In the genomic region with DNA sequence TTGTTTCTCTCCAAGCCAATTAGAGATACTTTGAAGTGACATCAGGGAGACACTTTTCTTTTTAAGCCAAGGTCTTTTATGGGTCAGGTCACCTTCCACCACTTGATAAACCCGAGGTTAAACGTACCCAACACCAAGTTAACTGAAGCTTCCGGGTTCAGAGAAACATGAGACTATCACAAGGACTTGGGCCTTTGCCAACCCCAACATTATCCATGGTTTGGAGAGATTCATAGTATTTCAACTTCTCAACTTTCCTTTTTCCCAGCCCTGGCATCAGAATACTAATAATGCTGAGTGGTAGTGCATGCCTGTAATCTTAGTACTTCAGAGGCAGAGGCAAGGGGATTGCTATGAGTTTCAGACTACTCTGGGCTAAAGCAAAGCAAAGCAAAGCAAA, we compare ENCODE assay signal across 24 mouse cellular contexts. TPM values are rescaled to one million over a fixed set of nuclear protein-coding genes. Genes with fewer than 3 reads are reported as not detected.
DNase-seq lines count a peak whose midpoint lies in the region; ATAC-seq and TF ChIP-seq lines count a peak whose summit lies in the region.
"Had no signal": no experiment of that assay in that cellular context is flagged by ENCODE, and none has a peak within 500 bp of the region (broad histone marks: within the 10 kb centered on the region; RNA-seq: fewer than 3 reads in every experiment).

No protein-coding gene starts in this region.

- no peaks in the 10 kb centered on the region for H3K27me3 ChIP-seq in hindbrain, postnatal 0 days (ENCODE audit: insufficient read depth, low read length)
- H3K27me3 ChIP-seq in hindbrain, embryonic 16.5 days (replicated peaks; ENCODE audit: control insufficient read depth, insufficient read depth, low read length), result no peaks in the 10 kb centered on the region
- H3K27me3 ChIP-seq in kidney, adult 2 months (replicated peaks; ENCODE audit: control insufficient read depth, insufficient read depth, low read length), result no peaks in the 10 kb centered on the region
- H3K27me3 ChIP-seq: forebrain, embryonic 13.5 days; hindbrain, embryonic 12.5 days; limb, embryonic 15.5 days; liver, embryonic 13.5 days; lung, embryonic 15.5 days; midbrain, embryonic 15.5 days; neural tube, embryonic 15.5 days had no signal

- no peak overlapping the region for H3K4me3 ChIP-seq in hindbrain, postnatal 0 days (ENCODE audit: low read length)
- H3K4me3 ChIP-seq in hindbrain, embryonic 16.5 days (ENCODE audit: low read length), result no peak overlapping the region
- H3K4me3 ChIP-seq in kidney, adult 2 months (ENCODE audit: insufficient read depth, low read depth, low read length), result no peak overlapping the region
- H3K4me3 ChIP-seq in gastrocnemius, adult 2 months, result no peak overlapping the region
- H3K4me3 ChIP-seq: forebrain, embryonic 13.5 days; hindbrain, embryonic 12.5 days; limb, embryonic 10.5 days; limb, embryonic 15.5 days; liver, embryonic 13.5 days; lung, embryonic 15.5 days; midbrain, embryonic 10.5 days; midbrain, embryonic 15.5 days; neural tube, embryonic 15.5 days had no signal

- H3K27ac ChIP-seq in hindbrain, postnatal 0 days, result no peak overlapping the region
- no peak overlapping the region for H3K27ac ChIP-seq in hindbrain, embryonic 16.5 days (ENCODE audit: low read depth, low read length)
- no peak overlapping the region for H3K27ac ChIP-seq in kidney, adult 2 months (ENCODE audit: insufficient read depth, low read depth, low read length)
- H3K27ac ChIP-seq in gastrocnemius, adult 2 months, result no peak overlapping the region
- H3K27ac ChIP-seq: forebrain, embryonic 13.5 days; hindbrain, embryonic 12.5 days; limb, embryonic 10.5 days; limb, embryonic 15.5 days; liver, embryonic 13.5 days; lung, embryonic 15.5 days; midbrain, embryonic 10.5 days; midbrain, embryonic 15.5 days; neural tube, embryonic 15.5 days had no signal

- TF ChIP-seq POLR2A in kidney, adult 2 months (IDR thresholded peaks at IDR 0.05; ENCODE audit: low read depth, low read length), result no peak

- no peaks in the 10 kb centered on the region for H3K4me1 ChIP-seq in hindbrain, postnatal 0 days (ENCODE audit: insufficient read depth, low read length)
- H3K4me1 ChIP-seq in hindbrain, embryonic 16.5 days (ENCODE audit: control insufficient read depth, insufficient read depth, low read depth, low read length), result no peaks in the 10 kb centered on the region
- no peaks in the 10 kb centered on the region for H3K4me1 ChIP-seq in kidney, adult 2 months (ENCODE audit: control insufficient read depth, insufficient read depth, low read length)
- H3K4me1 ChIP-seq: forebrain, embryonic 13.5 days; hindbrain, embryonic 12.5 days; limb, embryonic 10.5 days; limb, embryonic 15.5 days; liver, embryonic 13.5 days; midbrain, embryonic 10.5 days; midbrain, embryonic 15.5 days; neural tube, embryonic 15.5 days had no signal

- intact Hi-C loops in gastrocnemius, adult 2 months (cut with DNase I), result no loop called here

- no peak overlapping the region for H3K9ac ChIP-seq in hindbrain, postnatal 0 days (replicated peaks; ENCODE audit: low read length)
- H3K9ac ChIP-seq in hindbrain, embryonic 16.5 days (ENCODE audit: low read depth, low read length), result no peak overlapping the region
- H3K9ac ChIP-seq: forebrain, embryonic 13.5 days; hindbrain, embryonic 12.5 days; limb, embryonic 15.5 days; liver, embryonic 13.5 days; lung, embryonic 15.5 days; midbrain, embryonic 15.5 days; neural tube, embryonic 15.5 days had no signal

- DNase-seq in hindbrain, postnatal 0 days (ENCODE audit: low spot score), result peak; percentile 13
- DNase-seq in kidney, postnatal 36 days, result peak; percentile 1 to 8
- no peak for DNase-seq in kidney, adult 2 months
- DNase-seq in testis, postnatal 10 days (ENCODE audit: low spot score), result peak; percentile 55
- no peak for DNase-seq in testis, postnatal 14 days (ENCODE audit: low spot score)
- no peak for DNase-seq in gastrocnemius, adult 2 months
- DNase-seq: cerebellum, adult 2 months; gastrocnemius, postnatal 36 days; heart, adult 18-20 months; heart, postnatal 36 days; layer of hippocampus, adult 9-11 months; liver, embryonic 13.5 days; right cerebral cortex, postnatal 14 days had no signal

- WGBS in hindbrain, postnatal 0 days, result 81% methylated on average over 3 of the region's 3 CpGs
- 87% methylated on average over 3 of the region's 3 CpGs for WGBS in hindbrain, embryonic 16.5 days
- 38% methylated on average over 3 of the region's 3 CpGs for WGBS in kidney, adult 2 months

- TF ChIP-seq CTCF in hindbrain, postnatal 0 days (IDR thresholded peaks at IDR 0.05; ENCODE audit: low read depth), result no peak
- no peak for TF ChIP-seq CTCF in kidney, adult 2 months (conservative IDR thresholded peaks at IDR 0.05; ENCODE audit: insufficient read depth, insufficient read length, low read depth, low read length)
- TF ChIP-seq CTCF in gastrocnemius, adult 2 months (IDR thresholded peaks at IDR 0.05), result no peak

- H3K36me3 ChIP-seq in hindbrain, postnatal 0 days (ENCODE audit: insufficient read depth, low read length), result no peaks in the 10 kb centered on the region
- H3K36me3 ChIP-seq in hindbrain, embryonic 16.5 days (ENCODE audit: control insufficient read depth, insufficient read depth, low read length), result no peaks in the 10 kb centered on the region
- H3K36me3 ChIP-seq in kidney, adult 2 months (ENCODE audit: control insufficient read depth, insufficient read depth, low read length), result no peaks in the 10 kb centered on the region
- H3K36me3 ChIP-seq: hindbrain, embryonic 12.5 days; limb, embryonic 10.5 days; limb, embryonic 15.5 days; liver, embryonic 13.5 days; lung, embryonic 15.5 days; midbrain, embryonic 10.5 days; midbrain, embryonic 15.5 days; neural tube, embryonic 15.5 days had no signal

- no peak for ATAC-seq in hindbrain, postnatal 0 days
- no peak for ATAC-seq in hindbrain, embryonic 16.5 days
- ATAC-seq: forebrain, embryonic 13.5 days; intestine, postnatal 0 days; midbrain, embryonic 15.5 days had no signal

- no peak overlapping the region for H3K4me2 ChIP-seq in hindbrain, postnatal 0 days (ENCODE audit: low read depth, low read length)
- H3K4me2 ChIP-seq in hindbrain, embryonic 16.5 days (ENCODE audit: low read length), result no peak overlapping the region
- H3K4me2 ChIP-seq: forebrain, embryonic 13.5 days; heart, embryonic 11.5 days; hindbrain, embryonic 12.5 days; limb, embryonic 15.5 days; liver, embryonic 13.5 days; lung, embryonic 15.5 days; midbrain, embryonic 15.5 days; neural tube, embryonic 15.5 days had no signal

- H3K9me3 ChIP-seq in hindbrain, postnatal 0 days (ENCODE audit: low read length), result no peaks in the 10 kb centered on the region
- no peaks in the 10 kb centered on the region for H3K9me3 ChIP-seq in hindbrain, embryonic 16.5 days (ENCODE audit: control insufficient read depth, low read length)
- H3K9me3 ChIP-seq: forebrain, embryonic 13.5 days; hindbrain, embryonic 12.5 days; limb, embryonic 10.5 days; limb, embryonic 15.5 days; liver, embryonic 13.5 days; lung, embryonic 15.5 days; midbrain, embryonic 10.5 days; midbrain, embryonic 15.5 days; neural tube, embryonic 15.5 days had no signal

RNA-seq across cellular contexts. Expression of a gene that starts 49.1 kb away (rescaled TPM):
- 0.99 and 2.0 TPM in 2 replicates for total RNA-seq in hindbrain, postnatal 0 days (2014; rRNA removed)
- polyA plus RNA-seq in hindbrain, postnatal 0 days (2015; fragmentation: Nextera tagmentation; extraction: Ambion mirVana), result 0.47 and 0.74 TPM in 2 replicates
- 0.90 and 1.2 TPM in 2 replicates for polyA plus RNA-seq in hindbrain, embryonic 16.5 days (2015; fragmentation: Nextera tagmentation; extraction: Ambion mirVana)
- polyA plus RNA-seq in kidney, adult 2 months (2012; rRNA removed), result 5.9 and 10.3 TPM in 2 replicates
- 10 to 100 TPM; 19.1 to 20.1 TPM for total RNA-seq in gastrocnemius, adult 2 months (2021)

Comparison
In these comparisons a context has a peak if more than half of its experiments do, and no peak if none do; other contexts are left out.
1. DNase-seq: peak in hindbrain, postnatal 0 days (single experiment), kidney, postnatal 36 days (2 of 2) and testis, postnatal 10 days (single experiment); none in kidney, adult 2 months (single experiment), testis, postnatal 14 days (single experiment) and gastrocnemius, adult 2 months (single experiment).